Mouse (Mus musculus): Measurements from ENCODE around the gene P2rx6. TPM values are rescaled to one million over a fixed set of nuclear protein-coding genes. Genes with fewer than 3 reads are reported as not detected.

P2rx6 gene
- 3.3 and 3.6 TPM in 2 replicates for polyA plus RNA-seq (2015; fragmentation: Nextera tagmentation; extraction: Ambion mirVana)

- DNase-seq (ENCODE audit: low spot score) (peak; percentile 70), ATAC-seq (peak; percentile 53)
- Histone ChIP-seq H3K9me3 (ENCODE audit: low read length) (no peaks in the 10 kb centered on the region), H3K27ac (ENCODE audit: low read length) (peak within 1 kb of the TSS; percentile 55), H3K4me2 (replicated peaks; ENCODE audit: low read depth, low read length) (peak within 1 kb of the TSS; percentile 61), H3K4me1 (ENCODE audit: insufficient read depth, low read depth, low read length) (peaks cover 4% of the 10 kb centered on the region; the same call in 1 of the 2 replicates), H3K36me3 (ENCODE audit: insufficient read depth, low read length) (no peaks in the 10 kb centered on the region), H3K9ac (replicated peaks; ENCODE audit: low read depth) (peak within 1 kb of the TSS; percentile 29; the same call in 1 of the 2 replicates), H3K4me3 (ENCODE audit: low read depth, low read length) (peak within 1 kb of the TSS; percentile 11; the same call in 1 of the 2 replicates), H3K27me3 (replicated peaks; ENCODE audit: insufficient read depth, low read length) (0 out of 2 replicates have a peak, but pooled peaks cover 4% of the 10 kb centered on the region)
- 4% methylated on average over 10 of the region's 10 CpGs for WGBS
- TF ChIP-seq CTCF (IDR thresholded peaks at IDR 0.05) (no peak), EP300 (IDR thresholded peaks at IDR 0.05) (no peak)
Observed at GRCm38 (mm10) chr16:17561751-17562208, at the start of gene P2rx6. TSS of gene P2rx6 (plus strand) at chr16:17561885.

GRCm38 (mm10) chr16:17518910-17519309, 42.8 kb upstream of the P2rx6 start:
- DNase-seq (ENCODE audit: low spot score) (no peak), ATAC-seq (no peak)
- Histone ChIP-seq H3K4me1 (ENCODE audit: insufficient read depth, low read depth, low read length) (no peaks in the 10 kb centered on the region), H3K36me3 (ENCODE audit: insufficient read depth, low read length) (peaks cover 40% of the 10 kb centered on the region), H3K4me2 (replicated peaks; ENCODE audit: low read depth, low read length) (no peak overlapping the region), H3K4me3 (ENCODE audit: low read depth, low read length) (no peak overlapping the region), H3K27me3 (replicated peaks; ENCODE audit: insufficient read depth, low read length) (no peaks in the 10 kb centered on the region), H3K27ac (ENCODE audit: low read length) (no peak overlapping the region), H3K9ac (replicated peaks; ENCODE audit: low read depth) (no peak overlapping the region), H3K9me3 (ENCODE audit: low read length) (no peaks in the 10 kb centered on the region)
- WGBS = 88% methylated on average over 2 of the region's 2 CpGs
- TF ChIP-seq EP300 (IDR thresholded peaks at IDR 0.05) (no peak), CTCF (IDR thresholded peaks at IDR 0.05) (no peak)

GRCm38 (mm10) chr16:17524156-17524555, 37.5 kb upstream of the P2rx6 start:
- TF ChIP-seq EP300 (IDR thresholded peaks at IDR 0.05) (no peak), CTCF (IDR thresholded peaks at IDR 0.05) (no peak)
- no peak for DNase-seq (ENCODE audit: low spot score)
- H3K27me3 ChIP-seq (replicated peaks; ENCODE audit: insufficient read depth, low read length) = no peaks in the 10 kb centered on the region
- no peaks in the 10 kb centered on the region for H3K9me3 ChIP-seq (ENCODE audit: low read length)
- H3K27ac ChIP-seq (ENCODE audit: low read length) = no peak overlapping the region
- no peak overlapping the region for H3K4me2 ChIP-seq (replicated peaks; ENCODE audit: low read depth, low read length)
- 95% methylated on average over 11 of the region's 11 CpGs for WGBS
- no peak for ATAC-seq
- no peaks in the 10 kb centered on the region for H3K4me1 ChIP-seq (ENCODE audit: insufficient read depth, low read depth, low read length)
- H3K4me3 ChIP-seq (ENCODE audit: low read depth, low read length) = no peak overlapping the region
- no peak overlapping the region for H3K9ac ChIP-seq (replicated peaks; ENCODE audit: low read depth)
- H3K36me3 ChIP-seq (ENCODE audit: insufficient read depth, low read length) = peaks cover 63% of the 10 kb centered on the region

GRCm38 (mm10) chr16:17525524-17525923, 36.2 kb upstream of the P2rx6 start:
- DNase-seq (ENCODE audit: low spot score) (no peak), ATAC-seq (no peak)
- no peaks in the 10 kb centered on the region for H3K27me3 ChIP-seq (replicated peaks; ENCODE audit: insufficient read depth, low read length)
- peaks cover 56% of the 10 kb centered on the region for H3K36me3 ChIP-seq (ENCODE audit: insufficient read depth, low read length)
- H3K27ac ChIP-seq (ENCODE audit: low read length) = no peak overlapping the region
- no peak overlapping the region for H3K4me3 ChIP-seq (ENCODE audit: low read depth, low read length)
- no peak for TF ChIP-seq CTCF (IDR thresholded peaks at IDR 0.05)
- no peak for TF ChIP-seq EP300 (IDR thresholded peaks at IDR 0.05)
- H3K4me2 ChIP-seq (replicated peaks; ENCODE audit: low read depth, low read length) = no peak overlapping the region
- H3K4me1 ChIP-seq (ENCODE audit: insufficient read depth, low read depth, low read length) = peaks cover 6% of the 10 kb centered on the region; the same call in 1 of the 2 replicates
- H3K9ac ChIP-seq (replicated peaks; ENCODE audit: low read depth) = no peak overlapping the region
- WGBS = 84% methylated on average over 3 of the region's 3 CpGs
- H3K9me3 ChIP-seq (ENCODE audit: low read length) = no peaks in the 10 kb centered on the region

- DNase-seq (ENCODE audit: low spot score) = no peak
- no peak overlapping the region for H3K4me2 ChIP-seq (replicated peaks; ENCODE audit: low read depth, low read length)
- no peak overlapping the region for H3K9ac ChIP-seq (replicated peaks; ENCODE audit: low read depth)
- H3K4me3 ChIP-seq (ENCODE audit: low read depth, low read length) = no peak overlapping the region
- peaks cover 54% of the 10 kb centered on the region for H3K36me3 ChIP-seq (ENCODE audit: insufficient read depth, low read length)
- H3K9me3 ChIP-seq (ENCODE audit: low read length) = no peaks in the 10 kb centered on the region
- no peaks in the 10 kb centered on the region for H3K27me3 ChIP-seq (replicated peaks; ENCODE audit: insufficient read depth, low read length)
- WGBS = 94% methylated on average over 6 of the region's 6 CpGs
- H3K27ac ChIP-seq (ENCODE audit: low read length) = no peak overlapping the region
- peaks cover 6% of the 10 kb centered on the region; the same call in 1 of the 2 replicates for H3K4me1 ChIP-seq (ENCODE audit: insufficient read depth, low read depth, low read length)
- ATAC-seq = no peak
- TF ChIP-seq CTCF (IDR thresholded peaks at IDR 0.05) (no peak), EP300 (IDR thresholded peaks at IDR 0.05) (no peak)
Observed at GRCm38 (mm10) chr16:17526223-17526622, 35.5 kb upstream of the P2rx6 start.

- no peak for DNase-seq (ENCODE audit: low spot score)
- Histone ChIP-seq H3K4me1 (ENCODE audit: insufficient read depth, low read depth, low read length) (peaks cover 10% of the 10 kb centered on the region; the same call in 1 of the 2 replicates), H3K36me3 (ENCODE audit: insufficient read depth, low read length) (peaks cover 42% of the 10 kb centered on the region), H3K27ac (ENCODE audit: low read length) (no peak overlapping the region), H3K9me3 (ENCODE audit: low read length) (no peaks in the 10 kb centered on the region), H3K4me2 (replicated peaks; ENCODE audit: low read depth, low read length) (no peak overlapping the region), H3K4me3 (ENCODE audit: low read depth, low read length) (no peak overlapping the region), H3K27me3 (replicated peaks; ENCODE audit: insufficient read depth, low read length) (no peaks in the 10 kb centered on the region), H3K9ac (replicated peaks; ENCODE audit: low read depth) (no peak overlapping the region)
- TF ChIP-seq EP300 (IDR thresholded peaks at IDR 0.05) = no peak
- no peak for TF ChIP-seq CTCF (IDR thresholded peaks at IDR 0.05)
- no peak for ATAC-seq
Observed at GRCm38 (mm10) chr16:17527606-17528005, 34.1 kb upstream of the P2rx6 start.
